Mouse (Mus musculus): Measurements from ENCODE around the gene Ppih.

GRCm38 (mm10) chr4:119366758-119367526 lies 46.6 kb upstream of the Ppih start:
- TF ChIP-seq CEBPB (IDR thresholded peaks at IDR 0.05; ENCODE audit: insufficient read depth, poor library complexity, severe bottlenecking) (no peak), MAX (IDR thresholded peaks at IDR 0.05; ENCODE audit: low read depth) (no peak), TCF3 (IDR thresholded peaks at IDR 0.05; ENCODE audit: insufficient read length, low read depth) (no peak), POLR2AphosphoS2 (IDR thresholded peaks at IDR 0.05; ENCODE audit: insufficient read length, low read depth) (no peak)
